Mouse (Mus musculus) ovary, adult 2 months (tissue): ENCODE data around the gene Txndc5. TPM values are rescaled to one million over a fixed set of nuclear protein-coding genes. Genes with fewer than 3 reads are reported as not detected.

Source experiments
- polyA plus RNA-seq: library from polyadenylated mRNA; depleted of rRNA; stranded (reverse); fragments of >200 nt; gene quantifications from 2 replicates; pipeline ENCODE4 v1.2.3, GENCODE M21; 2012; rRNA removed

The Txndc5 gene
- 272 and 374 TPM in 2 replicates for polyA plus RNA-seq

DNA sequence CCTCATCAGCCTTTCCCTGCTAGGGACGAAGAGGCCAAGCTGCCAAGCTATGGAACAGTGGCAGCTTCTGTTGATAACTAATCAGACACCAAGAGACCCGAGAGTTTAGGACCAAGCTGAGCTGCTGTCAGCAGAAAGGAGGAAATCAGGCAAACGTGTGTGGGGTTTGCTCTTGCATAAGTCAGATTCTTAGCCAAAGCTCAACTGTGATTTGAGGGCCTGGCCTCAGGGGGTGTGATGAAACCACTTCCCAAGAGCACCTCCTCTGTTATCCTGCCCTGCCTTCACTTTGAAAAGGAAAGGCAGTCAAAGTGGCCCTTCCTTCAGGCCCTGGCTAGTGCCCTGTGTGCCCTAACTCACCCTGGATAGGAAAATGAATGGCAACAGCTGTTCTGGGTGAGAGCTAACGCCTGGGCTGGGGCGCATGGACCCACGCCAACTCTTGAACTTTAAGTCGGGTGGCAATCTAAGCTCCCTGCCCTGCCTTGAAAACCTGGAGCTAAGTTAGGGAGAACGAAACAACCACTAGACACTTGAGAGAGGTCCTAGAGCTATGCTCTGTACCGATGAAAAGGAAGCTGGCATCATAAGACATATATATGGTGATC lies at the start of gene Txndc5:
Gene Txndc5 (minus strand): TSS at position 138 of the 608 bp plus-strand sequence.

Other genes with a start within 250 kb of the Txndc5 start
- 29.3 and 33.5 TPM in 2 replicates for gene Bmp6, start 183.7 kb downstream of the Txndc5 start, polyA plus RNA-seq
- gene Bloc1s5, start 106.3 kb upstream of the Txndc5 start, polyA plus RNA-seq = 5.0 and 5.1 TPM in 2 replicates
- 4.7 and 7.1 TPM in 2 replicates for gene Eef1e1, start 130.2 kb upstream of the Txndc5 start, polyA plus RNA-seq